Mouse (Mus musculus): ENCODE results near the gene Rtl6. TPM values are rescaled to one million over a fixed set of nuclear protein-coding genes. Genes with fewer than 3 reads are reported as not detected.

The Rtl6 gene
- total RNA-seq (2017) = 3.7 and 7.1 TPM in 2 replicates

GRCm38 (mm10) chr15:84557189-84557921 lies at the start of gene Rtl6:
TSS of gene Rtl6 (minus strand) at chr15:84557823.
- peak; percentile 72 to 77; a peak in 3 of 4 replicates for ATAC-seq (replicated peaks in 1 of 2; ENCODE audit: insufficient read depth in 1 of 2, low FRiP score in 2 of 2, low TSS enrichment in 1 of 2, low read depth in 1 of 2, poor library complexity in 2 of 2, severe bottlenecking in 2 of 2)

GRCm38 (mm10) chr15:84603267-84603963 lies 45.8 kb upstream of the Rtl6 start:
- ATAC-seq (replicated peaks in 1 of 2; ENCODE audit: insufficient read depth in 1 of 2, low FRiP score in 2 of 2, low TSS enrichment in 1 of 2, low read depth in 1 of 2, poor library complexity in 2 of 2, severe bottlenecking in 2 of 2) = no peak

GRCm38 (mm10) chr15:84600977-84601595 lies 43.5 kb upstream of the Rtl6 start:
- ATAC-seq (replicated peaks in 1 of 2; ENCODE audit: insufficient read depth in 1 of 2, low FRiP score in 2 of 2, low TSS enrichment in 1 of 2, low read depth in 1 of 2, poor library complexity in 2 of 2, severe bottlenecking in 2 of 2) = no peak

GRCm38 (mm10) chr15:84598911-84599310 lies 41.3 kb upstream of the Rtl6 start:
- ATAC-seq (replicated peaks in 1 of 2; ENCODE audit: insufficient read depth in 1 of 2, low FRiP score in 2 of 2, low TSS enrichment in 1 of 2, low read depth in 1 of 2, poor library complexity in 2 of 2, severe bottlenecking in 2 of 2) = no peak

- ATAC-seq (replicated peaks in 1 of 2; ENCODE audit: insufficient read depth in 1 of 2, low FRiP score in 2 of 2, low TSS enrichment in 1 of 2, low read depth in 1 of 2, poor library complexity in 2 of 2, severe bottlenecking in 2 of 2) = no peak
These were observed 40.2 kb upstream of the Rtl6 start for GRCm38 (mm10) chr15:84597816-84598215.

- no peak for ATAC-seq (replicated peaks in 1 of 2; ENCODE audit: insufficient read depth in 1 of 2, low FRiP score in 2 of 2, low TSS enrichment in 1 of 2, low read depth in 1 of 2, poor library complexity in 2 of 2, severe bottlenecking in 2 of 2)
These were observed 39.4 kb upstream of the Rtl6 start for GRCm38 (mm10) chr15:84597021-84597420.

- no peak for ATAC-seq (replicated peaks in 1 of 2; ENCODE audit: insufficient read depth in 1 of 2, low FRiP score in 2 of 2, low TSS enrichment in 1 of 2, low read depth in 1 of 2, poor library complexity in 2 of 2, severe bottlenecking in 2 of 2)
These were observed 37.8 kb upstream of the Rtl6 start for GRCm38 (mm10) chr15:84595241-84595945.

- peak in 1 of 2 experiments; percentile 44; a peak in 1 of 4 replicates for ATAC-seq (replicated peaks in 1 of 2; ENCODE audit: insufficient read depth in 1 of 2, low FRiP score in 2 of 2, low TSS enrichment in 1 of 2, low read depth in 1 of 2, poor library complexity in 2 of 2, severe bottlenecking in 2 of 2)
These were observed 35.9 kb upstream of the Rtl6 start for GRCm38 (mm10) chr15:84593514-84593913.

- ATAC-seq (replicated peaks in 1 of 2; ENCODE audit: insufficient read depth in 1 of 2, low FRiP score in 2 of 2, low TSS enrichment in 1 of 2, low read depth in 1 of 2, poor library complexity in 2 of 2, severe bottlenecking in 2 of 2) = no peak
These were observed 34.6 kb upstream of the Rtl6 start for GRCm38 (mm10) chr15:84592240-84592639.

- ATAC-seq (replicated peaks in 1 of 2; ENCODE audit: insufficient read depth in 1 of 2, low FRiP score in 2 of 2, low TSS enrichment in 1 of 2, low read depth in 1 of 2, poor library complexity in 2 of 2, severe bottlenecking in 2 of 2) = no peak
These were observed 34.0 kb upstream of the Rtl6 start for GRCm38 (mm10) chr15:84591573-84592139.

GRCm38 (mm10) chr15:84588371-84588821 lies 30.8 kb upstream of the Rtl6 start:
- ATAC-seq (replicated peaks in 1 of 2; ENCODE audit: insufficient read depth in 1 of 2, low FRiP score in 2 of 2, low TSS enrichment in 1 of 2, low read depth in 1 of 2, poor library complexity in 2 of 2, severe bottlenecking in 2 of 2) = no peak

GRCm38 (mm10) chr15:84578607-84579006 lies 21.0 kb upstream of the Rtl6 start:
- ATAC-seq (replicated peaks in 1 of 2; ENCODE audit: insufficient read depth in 1 of 2, low FRiP score in 2 of 2, low TSS enrichment in 1 of 2, low read depth in 1 of 2, poor library complexity in 2 of 2, severe bottlenecking in 2 of 2) = no peak

GRCm38 (mm10) chr15:84577019-84577418 lies 19.4 kb upstream of the Rtl6 start:
- ATAC-seq (replicated peaks in 1 of 2; ENCODE audit: insufficient read depth in 1 of 2, low FRiP score in 2 of 2, low TSS enrichment in 1 of 2, low read depth in 1 of 2, poor library complexity in 2 of 2, severe bottlenecking in 2 of 2) = no peak

GRCm38 (mm10) chr15:84566568-84567110 lies 9.0 kb upstream of the Rtl6 start:
- no peak for ATAC-seq (replicated peaks in 1 of 2; ENCODE audit: insufficient read depth in 1 of 2, low FRiP score in 2 of 2, low TSS enrichment in 1 of 2, low read depth in 1 of 2, poor library complexity in 2 of 2, severe bottlenecking in 2 of 2)

GRCm38 (mm10) chr15:84561501-84561900 lies 3.9 kb upstream of the Rtl6 start:
- ATAC-seq (replicated peaks in 1 of 2; ENCODE audit: insufficient read depth in 1 of 2, low FRiP score in 2 of 2, low TSS enrichment in 1 of 2, low read depth in 1 of 2, poor library complexity in 2 of 2, severe bottlenecking in 2 of 2) = no peak

GRCm38 (mm10) chr15:84556674-84557073 lies 949 bp downstream of the Rtl6 start:
- ATAC-seq (replicated peaks in 1 of 2; ENCODE audit: insufficient read depth in 1 of 2, low FRiP score in 2 of 2, low TSS enrichment in 1 of 2, low read depth in 1 of 2, poor library complexity in 2 of 2, severe bottlenecking in 2 of 2) = no peak

GRCm38 (mm10) chr15:84551065-84551464 lies 6.6 kb downstream of the Rtl6 start:
- ATAC-seq (replicated peaks in 1 of 2; ENCODE audit: insufficient read depth in 1 of 2, low FRiP score in 2 of 2, low TSS enrichment in 1 of 2, low read depth in 1 of 2, poor library complexity in 2 of 2, severe bottlenecking in 2 of 2) = 0 out of 4 replicates have a peak, but pooled peaks of 1 of the 2 experiments have one; percentile 27
